ENCODE assay signal across 8 mouse cellular contexts in genomic region chr2:164879568-164880277, GRCm38 (mm10). TPM values are rescaled to one million over a fixed set of nuclear protein-coding genes. Genes with fewer than 3 reads are reported as not detected.
DNase-seq lines count a peak whose midpoint lies in the region; ATAC-seq and TF ChIP-seq lines count a peak whose summit lies in the region.

No protein-coding gene starts in this region.

- H3K9ac ChIP-seq in CH12.LX (ENCODE audit: insufficient read depth, low read depth), result peak overlapping the region; percentile 95
- peak overlapping the region; percentile 100 for H3K9ac ChIP-seq in forebrain, embryonic 11.5 days (ENCODE audit: low read length)
- H3K9ac ChIP-seq in heart, embryonic 16.5 days (ENCODE audit: low read length), result peak overlapping the region; percentile 100
- H3K9ac ChIP-seq in liver, embryonic 13.5 days, result peak overlapping the region; percentile 99
- peak overlapping the region; percentile 100 for H3K9ac ChIP-seq in stomach, embryonic 14.5 days (replicated peaks; ENCODE audit: low read depth, low read length)

- peak; percentile 95 for DNase-seq in CH12.LX (ENCODE audit: extremely low read depth)
- DNase-seq in c-Kit-positive CD71-positive TER-119-negative erythroid progenitor cells, embryonic 14.5 days (ENCODE audit: low read depth), result peak; percentile 88
- peak; percentile 99 for DNase-seq in forebrain, embryonic 11.5 days (ENCODE audit: low spot score)
- peak; percentile 95 to 96 for DNase-seq in kidney, postnatal 25 days
- DNase-seq in liver, embryonic 13.5 days, result peak; percentile 94
- DNase-seq in natural killer cell, adult 2 months (ENCODE audit: low spot score in 2 of 2), result peak; percentile 93 to 95

- TF ChIP-seq CTCF in CH12.LX (conservative IDR thresholded peaks at IDR 0.05 in 1 of 2, IDR thresholded peaks at IDR 0.05 in 1 of 2; ENCODE audit: low read depth in 2 of 2, low read length in 2 of 2), result no peak

- TF ChIP-seq RAD21 in CH12.LX (IDR thresholded peaks at IDR 0.05; ENCODE audit: low read depth, low read length), result no peak

- peaks cover 4 to 33% of the 10 kb centered on the region in 2 experiments for H3K4me1 ChIP-seq in CH12.LX (ENCODE audit: control insufficient read depth in 1 of 2, insufficient read depth in 2 of 2)
- H3K4me1 ChIP-seq in forebrain, embryonic 11.5 days (replicated peaks; ENCODE audit: control insufficient read depth, insufficient read depth, low read length), result peaks cover 11% of the 10 kb centered on the region; the same call in 1 of the 2 replicates
- H3K4me1 ChIP-seq in heart, embryonic 16.5 days (ENCODE audit: control insufficient read depth, insufficient read depth, low read length), result peaks cover 20% of the 10 kb centered on the region
- peaks cover 37% of the 10 kb centered on the region for H3K4me1 ChIP-seq in liver, embryonic 13.5 days (replicated peaks)
- H3K4me1 ChIP-seq in stomach, embryonic 14.5 days (ENCODE audit: control insufficient read depth, insufficient read depth, low read length), result peaks cover 11% of the 10 kb centered on the region; the same call in 1 of the 2 replicates

- peaks cover 14 to 23% of the 10 kb centered on the region in 2 experiments for H3K36me3 ChIP-seq in CH12.LX (replicated peaks in 1 of 2; ENCODE audit: control insufficient read depth in 1 of 2, insufficient read depth in 1 of 2, low read length in 1 of 2)
- no peaks in the 10 kb centered on the region; the same call in 1 of the 2 replicates for H3K36me3 ChIP-seq in forebrain, embryonic 11.5 days (ENCODE audit: control insufficient read depth, insufficient read depth, low read length)
- peaks cover 13% of the 10 kb centered on the region for H3K36me3 ChIP-seq in heart, embryonic 16.5 days (ENCODE audit: control insufficient read depth, insufficient read depth)
- peaks cover 25% of the 10 kb centered on the region for H3K36me3 ChIP-seq in liver, embryonic 13.5 days
- peaks cover 21% of the 10 kb centered on the region; the same call in 1 of the 2 replicates for H3K36me3 ChIP-seq in stomach, embryonic 14.5 days (ENCODE audit: control insufficient read depth, insufficient read depth, low read length)

- H3K4me2 ChIP-seq in CH12.LX (ENCODE audit: insufficient read depth, low read depth, poor library complexity, severe bottlenecking), result peak overlapping the region; percentile 87
- peak overlapping the region; percentile 92 for H3K4me2 ChIP-seq in forebrain, embryonic 11.5 days (ENCODE audit: low read depth, low read length, severe bottlenecking)
- H3K4me2 ChIP-seq in heart, embryonic 16.5 days (ENCODE audit: low read depth, low read length), result peak overlapping the region; percentile 78
- peak overlapping the region; percentile 94 for H3K4me2 ChIP-seq in liver, embryonic 13.5 days
- peak overlapping the region; percentile 89 for H3K4me2 ChIP-seq in stomach, embryonic 14.5 days (replicated peaks; ENCODE audit: low read depth, low read length)

- peak; percentile 86 for TF ChIP-seq POLR2A in CH12.LX (IDR thresholded peaks at IDR 0.05; ENCODE audit: low read depth, low read length)

- WGBS in forebrain, embryonic 11.5 days, result under 1% methylated on average over 55 of the region's 72 CpGs
- WGBS in heart, embryonic 16.5 days, result under 1% methylated on average over 63 of the region's 72 CpGs
- under 1% methylated on average over 71 of the region's 72 CpGs for WGBS in liver, embryonic 13.5 days (ENCODE audit: insufficient replicate concordance)
- WGBS in stomach, embryonic 14.5 days, result under 1% methylated on average over 72 of the region's 72 CpGs

- peak; percentile 85 for ATAC-seq in forebrain, embryonic 11.5 days (replicated peaks; ENCODE audit: low FRiP score)
- peak; percentile 89 for ATAC-seq in heart, embryonic 16.5 days (replicated peaks; ENCODE audit: extremely low read depth, insufficient read depth, low FRiP score)
- peak; percentile 84 for ATAC-seq in liver, embryonic 13.5 days (ENCODE audit: low read depth)
- ATAC-seq in stomach, embryonic 14.5 days (ENCODE audit: insufficient number of reproducible peaks, insufficient read depth, low FRiP score, low read depth), result peak; percentile 86

- TF ChIP-seq EP300 in CH12.LX (IDR thresholded peaks at IDR 0.05; ENCODE audit: low read length), result no peak

- H3K9me3 ChIP-seq in CH12.LX (replicated peaks; ENCODE audit: low read length), result no peaks in the 10 kb centered on the region
- H3K9me3 ChIP-seq in forebrain, embryonic 11.5 days (ENCODE audit: control insufficient read depth, low read length), result no peaks in the 10 kb centered on the region
- no peaks in the 10 kb centered on the region for H3K9me3 ChIP-seq in heart, embryonic 16.5 days (replicated peaks; ENCODE audit: control insufficient read depth, low read length)
- no peaks in the 10 kb centered on the region for H3K9me3 ChIP-seq in liver, embryonic 13.5 days (replicated peaks)
- no peaks in the 10 kb centered on the region for H3K9me3 ChIP-seq in stomach, embryonic 14.5 days (ENCODE audit: control insufficient read depth, low read depth, low read length)

- H3K27ac ChIP-seq in CH12.LX (ENCODE audit: insufficient read depth, low read depth), result peak overlapping the region; percentile 84
- H3K27ac ChIP-seq in forebrain, embryonic 11.5 days (ENCODE audit: low read depth, low read length), result peak overlapping the region; percentile 100
- H3K27ac ChIP-seq in heart, embryonic 16.5 days (ENCODE audit: low read length), result peak overlapping the region; percentile 100
- H3K27ac ChIP-seq in liver, embryonic 13.5 days, result peak overlapping the region; percentile 97
- peak overlapping the region; percentile 100 for H3K27ac ChIP-seq in stomach, embryonic 14.5 days (ENCODE audit: low read length)

- dilution Hi-C loops in CH12.LX (cut with MboI; ENCODE audit: extremely low pct_ligation_motif_present, extremely low pct_unique_long_range_greater_than_20kb, low sequenced_read_pairs), result no loop called here

- in situ Hi-C loops in CH12.LX (cut with MboI; ENCODE audit: low pct_ligation_motif_present, low pct_unique_long_range_greater_than_20kb, low sequenced_read_pairs), result loop anchor here (5.0 kb wide), 1 partner anchor 47 kb away; the partner anchor contains the start of genes Ctsa and Neurl2

- H3K79me2 ChIP-seq in CH12.LX (replicated peaks; ENCODE audit: control insufficient read depth, extremely low read depth, insufficient read depth, poor library complexity, severe bottlenecking), result peaks cover 18% of the 10 kb centered on the region

- H3K27me3 ChIP-seq in CH12.LX (replicated peaks), result no peaks in the 10 kb centered on the region
- no peaks in the 10 kb centered on the region for H3K27me3 ChIP-seq in forebrain, embryonic 11.5 days (ENCODE audit: control insufficient read depth, insufficient read depth, low read length)
- H3K27me3 ChIP-seq in heart, embryonic 16.5 days (ENCODE audit: control insufficient read depth, insufficient read depth, low read length), result no peaks in the 10 kb centered on the region
- H3K27me3 ChIP-seq in liver, embryonic 13.5 days, result no peaks in the 10 kb centered on the region
- H3K27me3 ChIP-seq in stomach, embryonic 14.5 days (ENCODE audit: control insufficient read depth, insufficient read depth, low read length), result no peaks in the 10 kb centered on the region

- H3K4me3 ChIP-seq in CH12.LX (replicated peaks in 1 of 3; ENCODE audit: low read depth in 2 of 3, low read length in 2 of 3, poor library complexity in 1 of 3), result peak overlapping the region; percentile 80 to 92 (median 88)
- peak overlapping the region; percentile 95 for H3K4me3 ChIP-seq in forebrain, embryonic 11.5 days (ENCODE audit: low read depth, low read length)
- peak overlapping the region; percentile 94 for H3K4me3 ChIP-seq in heart, embryonic 16.5 days (ENCODE audit: low read length)
- peak overlapping the region; percentile 98 for H3K4me3 ChIP-seq in liver, embryonic 13.5 days (replicated peaks)
- H3K4me3 ChIP-seq in stomach, embryonic 14.5 days (ENCODE audit: low read depth, low read length), result peak overlapping the region; percentile 97

RNA-seq across cellular contexts. Expression of gene Pcif1, which starts 0.6 kb away (rescaled TPM):
- 30.0 and 33.6 TPM in 2 replicates for total RNA-seq in CH12.LX (2012; rRNA removed)
- total RNA-seq in CH12.LX (2014; rRNA removed), result 18.2 and 20.0 TPM in 2 replicates
- 49.1 and 59.1 TPM in 2 replicates for polyA plus RNA-seq in CH12.LX (2012; ENCODE audit: insufficient read length, low read depth)
- 81.9 and 84.5 TPM in 2 replicates for polyA plus RNA-seq in forebrain, embryonic 11.5 days (2014; fragmentation: Nextera tagmentation; extraction: Ambion mirVana)
- polyA plus RNA-seq in heart, embryonic 16.5 days (2015; fragmentation: Nextera tagmentation; extraction: Ambion mirVana), result 53.4 and 54.5 TPM in 2 replicates
- 45.5 and 48.3 TPM in 2 replicates for polyA plus RNA-seq in liver, embryonic 13.5 days (2015; fragmentation: Nextera tagmentation; extraction: Ambion mirVana)
- 70.6 and 87.3 TPM in 2 replicates for polyA plus RNA-seq in stomach, embryonic 14.5 days (2014; fragmentation: Nextera tagmentation; extraction: Ambion mirVana)

RNA-seq across cellular contexts. Expression of gene Pltp, which starts 22.2 kb away (rescaled TPM):
- total RNA-seq in CH12.LX (2012; rRNA removed), result 4.4 and 5.5 TPM in 2 replicates
- 0.85 and 1.1 TPM in 2 replicates for total RNA-seq in CH12.LX (2014; rRNA removed)
- polyA plus RNA-seq in CH12.LX (2012; ENCODE audit: insufficient read length, low read depth), result 0.94 and 0.98 TPM in 2 replicates
- polyA plus RNA-seq in forebrain, embryonic 11.5 days (2014; fragmentation: Nextera tagmentation; extraction: Ambion mirVana), result 43.2 and 50.1 TPM in 2 replicates
- 52.0 and 67.2 TPM in 2 replicates for polyA plus RNA-seq in heart, embryonic 16.5 days (2015; fragmentation: Nextera tagmentation; extraction: Ambion mirVana)
- polyA plus RNA-seq in liver, embryonic 13.5 days (2015; fragmentation: Nextera tagmentation; extraction: Ambion mirVana), result 7.7 and 8.3 TPM in 2 replicates
- polyA plus RNA-seq in stomach, embryonic 14.5 days (2014; fragmentation: Nextera tagmentation; extraction: Ambion mirVana), result 50.6 and 53.2 TPM in 2 replicates

RNA-seq across cellular contexts. Expression of gene Zfp335, which starts 31.8 kb away (rescaled TPM):
- total RNA-seq in CH12.LX (2012; rRNA removed) (12.0 and 14.4 TPM in 2 replicates), CH12.LX (2014; rRNA removed) (5.0 and 5.2 TPM in 2 replicates)
- polyA plus RNA-seq in CH12.LX (2012; ENCODE audit: insufficient read length, low read depth), result 13.1 and 16.5 TPM in 2 replicates
- 18.0 TPM in 2 replicates for polyA plus RNA-seq in forebrain, embryonic 11.5 days (2014; fragmentation: Nextera tagmentation; extraction: Ambion mirVana)
- polyA plus RNA-seq in heart, embryonic 16.5 days (2015; fragmentation: Nextera tagmentation; extraction: Ambion mirVana), result 9.2 and 9.5 TPM in 2 replicates
- 5.4 and 6.1 TPM in 2 replicates for polyA plus RNA-seq in liver, embryonic 13.5 days (2015; fragmentation: Nextera tagmentation; extraction: Ambion mirVana)
- polyA plus RNA-seq in stomach, embryonic 14.5 days (2014; fragmentation: Nextera tagmentation; extraction: Ambion mirVana), result 11.8 and 12.7 TPM in 2 replicates

RNA-seq across cellular contexts. Expression of gene Neurl2, which starts 46.5 kb away (rescaled TPM):
- total RNA-seq in CH12.LX (2012; rRNA removed), result 2.9 and 4.1 TPM in 2 replicates
- total RNA-seq in CH12.LX (2014; rRNA removed), result 1.6 and 2.1 TPM in 2 replicates
- 1.7 and 1.8 TPM in 2 replicates for polyA plus RNA-seq in CH12.LX (2012; ENCODE audit: insufficient read length, low read depth)
- 3.2 and 4.5 TPM in 2 replicates for polyA plus RNA-seq in forebrain, embryonic 11.5 days (2014; fragmentation: Nextera tagmentation; extraction: Ambion mirVana)
- 50.6 and 52.8 TPM in 2 replicates for polyA plus RNA-seq in heart, embryonic 16.5 days (2015; fragmentation: Nextera tagmentation; extraction: Ambion mirVana)
- polyA plus RNA-seq in liver, embryonic 13.5 days (2015; fragmentation: Nextera tagmentation; extraction: Ambion mirVana), result 2.4 and 2.5 TPM in 2 replicates
- polyA plus RNA-seq in stomach, embryonic 14.5 days (2014; fragmentation: Nextera tagmentation; extraction: Ambion mirVana), result 6.3 and 8.3 TPM in 2 replicates

RNA-seq across cellular contexts. Expression of gene Ctsa, which starts 47.0 kb away (rescaled TPM):
- 45.5 and 46.1 TPM in 2 replicates for total RNA-seq in CH12.LX (2012; rRNA removed)
- 17.5 and 19.9 TPM in 2 replicates for total RNA-seq in CH12.LX (2014; rRNA removed)
- 22.7 and 27.0 TPM in 2 replicates for polyA plus RNA-seq in CH12.LX (2012; ENCODE audit: insufficient read length, low read depth)
- polyA plus RNA-seq in forebrain, embryonic 11.5 days (2014; fragmentation: Nextera tagmentation; extraction: Ambion mirVana), result 82.4 and 83.3 TPM in 2 replicates
- 173 and 184 TPM in 2 replicates for polyA plus RNA-seq in heart, embryonic 16.5 days (2015; fragmentation: Nextera tagmentation; extraction: Ambion mirVana)
- 65.4 and 69.2 TPM in 2 replicates for polyA plus RNA-seq in liver, embryonic 13.5 days (2015; fragmentation: Nextera tagmentation; extraction: Ambion mirVana)
- polyA plus RNA-seq in stomach, embryonic 14.5 days (2014; fragmentation: Nextera tagmentation; extraction: Ambion mirVana), result 130 and 134 TPM in 2 replicates

Comparison
In these comparisons a context has a peak if more than half of its experiments do, and no peak if none do; other contexts are left out.
1. Peak in every context shown above with its lines: DNase-seq, ATAC-seq, H3K4me3 ChIP-seq and H3K27ac ChIP-seq.